Mouse (Mus musculus): Measurements from ENCODE around the gene Nfia.

GRCm38 (mm10) chr4:97820474-97821259 lies 48.1 kb downstream of the Nfia start:
- TF ChIP-seq CTCF (conservative IDR thresholded peaks at IDR 0.05; ENCODE audit: low read length) = no peak
- no peak for TF ChIP-seq NANOG (IDR thresholded peaks at IDR 0.05; ENCODE audit: borderline replicate concordance, low read length)
